Mouse (Mus musculus) T-helper 17 cell (primary cell): Measurements from ENCODE around the gene Dctn3.

ENCODE experiments used
- in situ Hi-C, 2 experiments: fragments of 300-600 bp; cut with MboI, MseI; formaldehyde crosslinking; loops; 1 replicate in 1 of 2; 2 replicates in 1 of 2; pipeline ENCODE4 v1.15.1; 2025; ENCODE audit warnings: high pct_unique_total_duplicates in 2 of 2

Dctn3 gene

DNA sequence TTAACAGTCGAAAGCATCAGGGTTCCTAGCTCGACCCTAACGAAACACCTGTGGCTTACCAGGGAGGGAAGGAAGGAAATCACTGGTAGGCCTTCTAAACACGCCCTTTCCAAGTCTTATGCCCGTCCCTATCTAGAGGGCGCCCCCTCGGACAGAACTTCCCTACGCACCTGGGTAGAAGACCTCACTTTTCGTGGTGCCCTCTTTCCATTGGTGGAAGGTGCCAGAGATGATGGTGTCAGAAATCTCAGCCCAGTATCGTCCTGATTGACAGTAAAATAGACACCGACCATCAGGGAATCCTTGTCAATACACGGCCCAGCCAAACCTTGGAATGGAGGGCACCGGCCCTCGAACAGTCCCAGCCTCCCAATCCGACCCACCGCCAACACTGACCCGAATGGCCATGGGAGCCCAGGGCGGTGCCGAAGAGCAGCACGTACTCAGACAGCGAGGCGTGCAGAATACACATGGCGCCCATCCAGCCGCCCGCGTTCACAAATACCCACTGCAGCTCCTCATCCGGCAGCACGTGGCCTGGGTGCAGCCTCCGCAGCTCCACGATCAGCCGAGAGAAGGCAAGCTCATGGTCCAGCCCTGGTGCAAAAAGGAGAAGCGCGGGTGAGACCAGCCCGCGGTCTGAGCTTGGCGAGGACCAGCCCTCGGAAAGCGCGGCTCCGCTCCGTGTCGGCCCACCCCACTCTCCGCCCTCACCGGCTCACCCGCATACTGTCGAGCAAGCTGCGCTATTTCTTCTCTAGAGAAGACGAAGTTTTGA, 17.6 kb upstream of the Dctn3 start:
- in situ Hi-C loops, result loop anchor here in 1 of 2 experiments (10.0 kb wide), 1 partner anchor 766 kb away; the partner anchor contains the start of gene Nfx1

DNA sequence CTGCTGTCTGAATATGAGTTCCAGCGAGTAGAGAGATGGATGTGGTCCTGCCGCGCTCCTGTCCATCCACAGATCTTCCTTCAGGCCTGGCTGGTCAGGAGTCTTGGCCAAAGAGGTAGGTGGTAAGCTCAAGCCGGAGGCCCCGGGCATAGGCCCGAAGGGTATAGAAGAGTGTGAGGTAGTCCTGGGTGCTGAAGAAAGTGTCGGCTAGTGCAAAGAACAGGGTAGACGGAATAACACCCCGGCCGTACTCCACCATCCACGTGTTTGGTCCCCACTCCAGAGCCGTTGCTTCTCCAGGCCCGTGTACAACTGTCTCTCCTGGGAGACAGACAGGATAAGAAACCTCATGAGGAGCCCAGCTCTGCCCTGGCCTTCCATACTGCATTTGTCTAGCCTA, 16.3 kb upstream of the Dctn3 start:
- in situ Hi-C loops, result loop anchor here in 1 of 2 experiments (10.0 kb wide), 1 partner anchor 1296 kb away; the partner anchor contains the start of gene Stoml2

DNA sequence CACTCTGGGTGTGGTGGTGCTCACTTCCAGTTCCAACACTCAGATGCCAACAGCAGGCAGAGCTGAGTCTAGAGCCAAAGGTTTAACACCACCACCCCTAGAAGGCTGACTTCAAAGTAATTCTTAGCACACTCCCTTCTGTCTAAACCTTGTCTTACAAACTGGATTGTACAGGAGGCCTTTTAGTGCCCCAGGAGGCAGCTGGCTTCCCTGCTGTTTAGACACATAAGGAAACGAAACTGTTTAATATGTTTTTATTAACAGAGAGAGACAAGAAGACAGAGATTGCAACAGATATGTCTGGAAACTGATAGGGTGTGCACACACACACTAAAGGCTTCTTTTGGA, 15.3 kb upstream of the Dctn3 start:
- in situ Hi-C loops, result loop anchor here in 1 of 2 experiments (10.0 kb wide), 1 partner anchor 1297 kb away; the partner anchor contains the start of gene Stoml2

DNA sequence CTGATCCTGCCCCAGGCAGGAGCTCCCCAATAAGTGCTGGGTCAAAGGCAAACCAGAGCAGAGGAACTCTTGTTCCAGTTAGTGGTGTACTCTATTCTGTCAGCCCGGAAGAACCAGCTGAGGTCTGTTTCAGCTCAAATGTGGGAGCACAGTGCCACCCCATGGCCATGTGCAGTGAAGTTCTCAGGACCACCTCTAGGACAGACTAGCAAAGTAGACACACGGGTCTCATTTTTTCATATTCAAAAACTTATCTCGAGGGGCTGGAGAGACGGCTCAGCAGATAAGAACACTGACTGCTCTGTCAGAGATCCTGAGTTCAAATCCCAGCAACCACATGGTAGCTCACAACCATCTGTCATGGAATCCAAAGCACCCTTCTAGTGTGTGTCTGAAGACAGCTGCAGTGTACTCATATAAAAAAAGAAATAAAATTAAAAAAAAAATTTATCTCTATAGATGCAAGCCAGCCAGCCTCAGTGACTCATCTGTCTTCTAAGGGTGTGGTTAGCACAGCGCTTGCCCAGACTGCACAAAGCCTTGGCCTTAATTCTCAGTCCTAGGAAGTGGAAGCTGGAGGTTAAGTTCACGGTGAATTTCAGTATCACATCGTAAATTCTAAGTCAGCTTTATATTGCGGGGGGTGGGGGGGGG, 14.8 kb upstream of the Dctn3 start:
- in situ Hi-C loops, result loop anchor here in 1 of 2 experiments (10.0 kb wide), 1 partner anchor 1297 kb away; the partner anchor contains the start of gene Stoml2

DNA sequence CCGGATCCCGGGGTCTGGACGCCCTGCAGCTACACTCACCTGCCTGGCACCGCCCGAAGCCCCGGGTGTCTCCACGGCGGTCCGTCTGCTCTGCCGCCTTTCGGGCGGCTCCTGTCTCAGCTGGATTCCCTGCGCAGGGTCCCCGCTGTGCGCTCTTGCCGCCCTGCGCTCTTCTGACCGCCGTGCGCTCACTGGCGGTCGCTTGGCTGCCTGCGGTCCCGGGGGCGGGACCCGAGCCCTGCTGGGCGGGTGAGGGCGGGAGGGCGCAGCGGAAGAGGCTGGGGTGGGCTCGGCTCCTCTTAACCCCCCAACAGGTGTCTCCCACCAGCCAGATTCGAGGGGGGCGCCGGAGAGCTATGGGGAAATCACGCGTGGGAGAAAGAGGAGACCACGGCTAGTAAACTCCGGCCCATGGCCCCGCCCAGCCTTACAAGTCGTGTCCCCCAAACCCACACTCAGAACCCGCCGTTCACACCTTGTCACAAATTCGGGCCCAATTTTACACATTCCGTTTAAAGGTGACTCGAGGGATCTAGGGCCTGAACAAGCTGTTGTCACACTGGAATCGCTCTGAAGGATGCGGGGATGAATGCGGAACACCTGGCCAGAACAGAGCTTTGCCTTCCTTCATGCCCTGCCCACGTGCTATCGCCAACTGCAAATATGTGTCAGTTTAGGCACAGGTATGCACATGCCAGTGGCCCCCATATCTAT, 8.2 kb upstream of the Dctn3 start, which contains the start of gene Arid3c:
Gene Arid3c (minus strand): TSS at position 91 of the 714 bp plus-strand sequence.
- in situ Hi-C loops, result loop anchor here in 1 of 2 experiments (10.0 kb wide), 1 partner anchor 1304 kb away; the partner anchor contains the start of gene Stoml2

DNA sequence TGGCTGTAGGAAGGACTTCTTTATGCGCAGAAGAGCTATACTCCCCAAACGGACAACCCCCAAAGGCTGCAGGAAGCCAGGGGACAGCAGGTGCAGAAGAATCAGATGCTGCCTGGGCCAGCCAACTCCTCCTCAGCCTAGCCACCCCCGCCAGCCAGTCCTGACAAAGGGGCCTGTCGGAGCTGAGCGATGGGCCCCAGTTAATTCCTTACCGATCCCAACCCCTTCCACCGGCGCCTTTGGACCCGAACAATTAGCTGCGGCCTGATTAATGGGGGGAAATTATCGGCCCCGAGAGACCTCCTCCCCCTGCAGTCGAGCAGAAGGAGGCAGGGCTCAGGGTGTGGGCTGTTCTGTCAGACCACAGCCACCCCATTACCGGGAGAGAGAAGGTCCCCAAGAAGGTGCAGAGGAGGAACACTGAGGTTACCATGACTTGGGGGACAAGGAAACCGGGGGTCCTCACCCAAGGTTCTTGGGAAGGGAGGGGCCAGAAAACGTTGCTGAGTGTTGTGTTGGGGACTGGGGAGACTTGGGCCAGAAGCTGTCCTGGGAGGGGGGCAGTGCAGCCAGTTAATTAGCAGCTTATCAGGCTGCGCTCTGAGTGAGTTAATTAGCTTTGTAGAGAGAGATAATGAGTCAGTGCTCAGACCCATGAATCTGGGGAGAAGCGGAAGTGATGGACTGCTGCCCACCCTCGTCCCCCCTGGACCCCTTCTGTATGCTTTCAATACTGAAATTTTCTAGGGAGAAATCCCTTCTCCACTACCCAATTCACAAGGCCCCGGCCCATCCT, 4.1 kb upstream of the Dctn3 start:
- in situ Hi-C loops, result loop anchor here in 1 of 2 experiments (10.0 kb wide), 1 partner anchor 1718 kb away; the partner anchor contains the start of gene Tesk1

DNA sequence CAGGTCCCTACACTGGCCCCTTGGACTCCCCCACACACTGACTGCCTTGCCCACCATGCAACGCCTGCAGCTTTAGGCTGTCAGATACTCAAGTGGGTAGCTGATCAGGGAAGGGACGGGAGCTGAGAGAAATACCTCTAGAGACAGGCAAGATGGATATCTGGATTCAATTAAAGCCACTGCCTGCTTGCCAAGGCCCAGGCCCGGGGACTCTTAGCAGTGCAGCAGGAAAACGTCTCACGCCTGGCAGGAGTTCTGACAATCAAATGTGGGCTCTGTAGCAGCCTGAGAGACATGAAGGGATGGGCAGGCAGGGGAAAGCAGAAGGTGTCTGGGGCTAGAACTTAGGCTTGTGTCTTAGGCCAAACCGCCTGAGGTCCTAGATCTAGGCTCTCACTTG, 6.1 kb downstream of the Dctn3 start:
- in situ Hi-C loops, result loop anchor here (10.0 to 25.0 kb wide), 4 partner anchors 862 to 1720 kb away; partner anchors contain the start of genes Aptx (in 2 of the 2), Dnaja1 (in 2 of the 2), B4galt1 (in 1 of the 2) and Fam166b (in 1 of the 2)

DNA sequence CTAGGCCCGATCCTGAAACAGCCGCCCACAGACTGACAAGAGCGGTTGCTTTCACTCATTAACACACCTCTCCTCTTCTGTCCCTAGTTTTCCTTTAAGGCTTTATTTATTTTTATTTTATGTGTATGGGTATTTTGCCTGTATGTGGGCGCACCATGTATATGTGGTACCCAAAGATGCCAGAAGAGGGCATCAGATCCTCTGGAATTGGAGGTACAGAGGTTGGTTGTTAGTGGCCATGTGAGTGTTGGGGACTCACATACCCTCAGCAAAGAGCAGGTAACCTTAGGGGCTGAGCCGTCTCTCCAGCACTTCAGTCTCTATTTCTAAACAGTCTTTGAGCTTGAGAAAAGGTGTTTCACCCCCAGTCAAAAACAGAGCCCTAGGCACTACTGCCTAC, 7.4 kb downstream of the Dctn3 start:
- in situ Hi-C loops, result loop anchor here (10.0 to 25.0 kb wide), 4 partner anchors 861 to 1722 kb away; partner anchors contain the start of genes Aptx (in 2 of the 2), Dnaja1 (in 2 of the 2), B4galt1 (in 1 of the 2) and Fam166b (in 1 of the 2)

DNA sequence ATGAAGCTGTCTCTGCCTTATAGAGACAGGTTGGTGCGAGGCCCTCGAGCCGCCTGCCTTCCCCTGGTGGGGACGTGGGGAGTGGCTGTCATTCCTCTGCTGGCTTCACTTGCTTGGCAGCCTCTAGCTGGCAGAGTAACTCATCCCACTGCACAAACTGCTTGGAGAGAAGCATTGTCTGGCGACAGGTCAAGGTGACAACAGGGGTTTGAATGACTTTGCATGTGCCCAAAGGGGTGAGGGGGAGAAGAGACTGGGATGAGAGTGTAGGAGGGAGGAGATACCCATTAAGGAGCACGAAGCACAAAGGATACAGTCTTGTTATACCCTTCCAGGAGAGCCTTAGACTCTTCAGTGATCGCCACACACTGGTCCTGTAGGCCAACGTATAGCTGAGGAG, 7.9 kb downstream of the Dctn3 start:
- in situ Hi-C loops, result loop anchor here (10.0 to 25.0 kb wide), 4 partner anchors 860 to 1722 kb away; partner anchors contain the start of genes Aptx (in 2 of the 2), Dnaja1 (in 2 of the 2), B4galt1 (in 1 of the 2) and Fam166b (in 1 of the 2)

DNA sequence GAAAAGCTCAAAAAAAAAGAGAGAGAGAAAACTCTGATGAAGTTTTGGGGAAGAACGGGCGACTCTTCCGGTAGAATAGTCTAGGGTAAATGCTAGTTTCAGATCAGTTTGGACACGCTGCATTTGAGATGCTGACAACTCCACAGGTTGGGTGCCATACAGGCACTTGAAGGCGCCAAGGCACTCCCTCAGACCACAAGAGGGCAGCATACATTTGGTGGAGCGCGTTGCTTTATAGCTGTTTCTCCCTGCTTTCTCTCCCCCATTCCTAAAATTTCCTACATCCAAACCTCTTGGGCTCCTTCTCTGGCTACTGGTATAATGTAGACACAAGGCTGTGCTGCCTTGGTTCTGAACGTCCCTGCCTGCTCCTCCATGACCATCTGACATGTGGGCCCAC, 8.7 kb downstream of the Dctn3 start:
- in situ Hi-C loops, result loop anchor here (10.0 to 25.0 kb wide), 4 partner anchors 859 to 1723 kb away; partner anchors contain the start of genes Aptx (in 2 of the 2), Dnaja1 (in 2 of the 2), B4galt1 (in 1 of the 2) and Fam166b (in 1 of the 2)

DNA sequence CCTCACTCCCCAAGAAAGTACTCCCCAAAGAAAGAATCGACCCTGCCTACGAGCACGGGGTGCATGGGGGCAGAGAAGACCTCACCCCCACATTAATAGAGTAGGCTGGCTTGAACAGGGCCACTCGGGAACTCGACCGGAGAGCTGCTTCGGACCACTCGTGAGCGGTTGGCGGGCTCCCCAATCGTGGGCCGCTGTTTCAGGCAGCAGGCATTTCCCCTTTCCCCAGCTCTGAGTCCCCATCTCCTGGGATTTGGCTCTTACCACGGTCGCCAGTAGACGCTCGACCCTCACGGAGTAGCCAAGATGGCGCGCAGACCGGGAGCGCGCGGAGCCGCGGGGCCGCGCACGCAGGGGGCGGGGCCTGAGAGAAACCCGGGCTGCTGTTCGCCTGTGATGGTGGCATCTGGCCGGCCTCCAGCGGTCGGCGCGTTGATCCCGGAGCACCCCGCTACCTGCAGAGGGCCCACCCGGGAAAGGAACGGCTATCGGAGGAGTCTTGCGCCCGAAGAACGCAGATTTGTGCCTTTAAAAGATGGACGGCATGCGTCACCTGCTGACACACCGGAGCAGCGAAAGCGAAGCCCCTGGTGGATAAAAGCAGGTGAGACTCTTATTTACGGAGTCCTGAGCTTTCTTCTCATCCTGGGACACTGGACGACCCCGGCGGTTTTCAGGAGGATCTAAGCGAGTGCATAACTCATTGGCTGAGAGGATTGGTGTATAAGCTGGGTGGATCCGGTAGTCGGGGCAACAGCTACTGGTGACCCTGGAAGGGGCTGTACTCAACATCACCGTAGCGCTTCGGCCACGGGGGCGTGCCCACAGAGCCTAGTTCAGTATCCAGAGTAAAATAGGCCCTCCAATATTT, 9.5 kb downstream of the Dctn3 start, which contains the start of gene Rpp25l:
Gene Rpp25l (minus strand): TSS at position 338 of the 871 bp plus-strand sequence.
- in situ Hi-C loops, result loop anchor here (10.0 to 25.0 kb wide), 4 partner anchors 859 to 1724 kb away; partner anchors contain the start of genes Aptx (in 2 of the 2), Dnaja1 (in 2 of the 2), B4galt1 (in 1 of the 2) and Fam166b (in 1 of the 2)

DNA sequence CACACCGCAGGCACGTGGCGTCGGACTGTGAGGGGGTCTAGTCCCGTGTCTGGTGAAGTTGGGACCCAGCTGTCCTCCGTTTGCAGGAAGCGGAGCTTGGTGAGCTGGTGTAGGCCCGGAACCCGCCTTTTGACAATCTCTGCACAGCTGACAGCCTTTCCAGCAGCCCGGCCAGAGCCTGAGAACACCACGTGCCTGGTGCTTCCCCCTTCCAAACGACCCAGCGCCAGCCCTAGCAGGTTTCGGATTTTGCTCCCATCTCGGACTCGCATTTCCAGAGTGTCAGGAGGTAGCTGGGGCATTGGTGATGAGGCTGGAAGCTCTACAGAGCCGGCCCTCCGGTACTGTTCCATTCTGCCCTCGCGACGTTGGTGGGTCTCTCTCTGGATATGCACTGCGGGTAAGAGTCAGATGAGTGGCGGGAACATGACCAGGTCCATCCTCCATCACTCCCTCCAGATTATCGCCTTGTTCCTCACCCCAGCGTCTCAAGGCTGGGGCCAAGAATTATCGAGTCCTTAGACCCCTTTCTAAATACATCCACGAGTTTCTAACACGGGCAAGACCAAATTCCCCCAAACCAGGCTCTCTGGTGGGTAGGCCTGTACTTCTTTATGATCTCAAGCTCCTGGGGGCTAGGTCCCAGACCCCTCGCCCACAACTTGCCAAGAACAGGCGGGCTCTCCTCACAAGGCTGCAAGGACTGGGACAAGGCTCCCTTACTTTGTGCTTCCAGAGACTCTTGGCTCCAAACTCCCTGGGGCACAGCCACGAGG, 10.4 kb downstream of the Dctn3 start:
- in situ Hi-C loops, result loop anchor here (10.0 to 25.0 kb wide), 4 partner anchors 858 to 1725 kb away; partner anchors contain the start of genes Aptx (in 2 of the 2), Dnaja1 (in 2 of the 2), B4galt1 (in 1 of the 2) and Fam166b (in 1 of the 2)

DNA sequence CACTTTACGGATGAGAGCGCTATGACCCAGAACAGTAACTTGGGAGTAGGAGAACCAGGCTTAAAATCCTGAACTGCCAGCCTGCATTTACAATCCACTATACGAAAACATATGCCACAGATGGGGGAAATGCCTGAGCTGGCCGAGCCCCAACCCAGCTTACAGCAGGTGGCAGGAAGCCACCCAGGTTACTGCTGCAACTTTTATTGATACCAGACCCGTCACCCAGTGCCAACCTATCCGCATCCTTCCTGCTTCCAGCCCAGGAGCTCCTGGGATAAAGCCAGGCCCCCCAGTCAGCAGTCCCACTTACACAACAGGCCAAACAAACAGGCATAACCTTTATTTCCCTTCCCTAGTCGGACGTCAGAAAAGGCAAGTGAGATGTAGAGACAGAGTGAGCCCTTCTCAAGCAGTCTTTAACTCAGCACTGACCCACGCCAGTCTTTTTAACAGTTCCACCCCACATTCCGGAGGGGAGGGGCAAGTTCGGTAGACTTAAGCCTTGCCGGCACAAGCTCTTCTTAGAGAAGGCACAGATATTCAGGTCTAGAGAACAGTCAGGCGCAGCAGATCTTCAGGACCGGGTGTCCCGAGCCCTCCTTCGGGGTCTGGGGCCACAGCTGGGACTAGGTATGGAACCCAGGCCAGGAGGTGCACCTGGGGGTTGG, 11.1 kb downstream of the Dctn3 start:
- in situ Hi-C loops, result loop anchor here (10.0 to 25.0 kb wide), 4 partner anchors 857 to 1725 kb away; partner anchors contain the start of genes Aptx (in 2 of the 2), Dnaja1 (in 2 of the 2), B4galt1 (in 1 of the 2) and Fam166b (in 1 of the 2)

DNA sequence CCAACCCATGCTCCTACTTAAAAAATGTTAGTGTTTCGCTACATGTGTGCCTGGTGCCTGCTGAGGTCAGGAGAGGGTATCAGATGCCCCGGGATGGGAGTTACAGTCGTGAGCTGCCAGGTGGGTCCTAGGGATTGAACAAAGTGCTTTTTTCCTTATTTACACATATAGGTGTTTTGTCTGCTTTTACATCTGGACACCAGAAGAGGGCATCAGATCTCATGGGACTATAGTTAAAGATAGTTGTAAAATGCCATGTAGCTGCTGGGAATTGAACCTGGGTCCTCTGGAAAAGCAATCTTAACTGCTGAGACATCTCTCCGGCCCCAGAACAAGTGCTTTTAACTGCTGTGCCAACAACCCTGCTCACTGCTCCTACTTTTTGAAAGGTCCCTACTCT, 12.7 kb downstream of the Dctn3 start:
- in situ Hi-C loops, result loop anchor here (10.0 to 25.0 kb wide), 4 partner anchors 855 to 1727 kb away; partner anchors contain the start of genes Aptx (in 2 of the 2), Dnaja1 (in 2 of the 2), B4galt1 (in 1 of the 2) and Fam166b (in 1 of the 2)

DNA sequence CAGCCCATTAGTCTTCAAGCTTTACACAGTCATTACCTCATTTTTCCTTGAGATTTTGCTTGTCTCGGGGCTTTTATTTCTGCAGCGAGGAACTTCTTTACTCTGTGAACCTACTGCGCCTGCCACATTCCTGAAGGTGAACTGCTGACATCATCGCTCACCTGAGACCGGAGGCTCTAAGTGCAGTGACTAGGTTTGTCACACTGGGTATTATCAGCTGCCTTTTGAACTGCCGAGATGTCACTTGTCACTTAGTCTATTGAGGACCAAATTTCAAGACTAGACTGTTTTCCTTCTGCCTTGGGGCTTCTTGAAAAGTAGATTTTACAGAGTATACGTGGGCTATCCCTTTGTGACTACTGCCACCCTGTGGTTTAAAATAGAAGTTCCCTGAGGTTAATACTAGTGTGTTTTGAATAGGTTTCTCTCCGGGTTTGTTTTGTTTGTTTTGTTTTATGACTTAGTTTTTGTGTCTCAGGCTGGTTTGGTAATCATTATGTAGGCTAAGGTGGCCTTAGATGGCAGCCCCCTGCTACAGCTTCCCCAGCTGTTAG, 14.7 kb downstream of the Dctn3 start:
- in situ Hi-C loops, result loop anchor here (5.0 to 25.0 kb wide), 4 partner anchors 141 to 1729 kb away; partner anchors contain the start of genes Aptx (in 2 of the 2), Dnaja1 (in 2 of the 2), Dnaic1 (in 1 of the 2) and Fam166b (in 1 of the 2)

DNA sequence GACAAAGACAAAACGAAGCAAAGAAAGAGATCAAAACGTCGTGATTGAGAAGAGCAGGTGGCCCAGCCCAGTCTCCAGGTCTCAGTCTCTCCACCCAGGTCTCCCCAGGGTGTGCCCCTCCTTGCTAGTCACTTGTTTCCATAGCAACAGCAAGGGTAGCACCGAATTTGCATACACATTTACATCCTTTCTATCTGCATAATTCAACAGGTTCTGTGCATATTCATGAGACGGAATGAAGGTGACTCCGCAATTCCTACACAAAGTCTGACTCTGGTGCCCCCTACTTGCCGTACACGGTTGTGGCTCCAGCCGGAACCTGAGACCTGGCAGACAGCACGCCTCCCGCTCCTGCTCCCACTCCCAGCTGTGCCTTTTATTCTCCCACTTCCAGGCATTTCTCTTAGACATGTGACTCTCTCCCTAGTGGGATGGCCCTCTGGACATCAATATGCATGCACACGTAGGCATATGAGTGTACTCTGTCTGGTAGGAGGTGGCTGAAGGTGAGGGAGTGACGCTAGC, 15.9 kb downstream of the Dctn3 start:
- in situ Hi-C loops, result loop anchor here (5.0 to 25.0 kb wide), 4 partner anchors 140 to 1730 kb away; partner anchors contain the start of genes Aptx (in 2 of the 2), Dnaja1 (in 2 of the 2), Dnaic1 (in 1 of the 2) and Fam166b (in 1 of the 2)
